Mouse (Mus musculus) layer of hippocampus, postnatal 10 days (tissue): Measurements from ENCODE around the gene Sdc1. TPM values are rescaled to one million over a fixed set of nuclear protein-coding genes. Genes with fewer than 3 reads are reported as not detected.

Source experiments
- DNase-seq, 2 experiments: peaks; one replicate each; pipeline ENCODE4 v3.0.0; 2021; ENCODE audit warnings: low spot score in 2 of 2
- total RNA-seq, 2 experiments: library from RNA; stranded (reverse); gene quantifications; 2 replicates each; pipeline ENCODE4 v1.2.3; 2021

Gene Sdc1
- total RNA-seq, 2 experiments from 2014 or later: 4.8 to 5.2 TPM

DNA sequence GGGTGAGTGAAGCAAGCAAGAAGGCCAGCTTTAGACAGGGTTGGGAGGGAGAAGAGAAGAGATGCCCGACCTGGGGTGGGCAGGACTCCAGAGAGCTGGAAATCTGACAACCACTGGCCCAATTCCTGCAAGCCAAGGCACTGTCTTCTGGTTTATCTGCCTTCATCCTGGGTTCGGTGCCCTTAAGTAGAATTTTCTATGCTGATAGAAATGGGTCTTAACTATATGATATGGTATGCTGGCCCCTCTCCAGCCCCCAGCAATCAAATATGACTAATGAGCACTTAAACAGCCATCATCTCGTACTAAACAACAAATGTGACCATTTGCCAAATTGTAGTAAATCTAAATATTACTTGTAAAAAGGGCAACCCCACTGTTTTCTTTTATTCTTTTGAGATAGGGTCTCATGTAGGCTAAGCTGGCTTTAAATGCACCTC is 47.1 kb downstream of the Sdc1 start:
- DNase-seq: no peak

DNA sequence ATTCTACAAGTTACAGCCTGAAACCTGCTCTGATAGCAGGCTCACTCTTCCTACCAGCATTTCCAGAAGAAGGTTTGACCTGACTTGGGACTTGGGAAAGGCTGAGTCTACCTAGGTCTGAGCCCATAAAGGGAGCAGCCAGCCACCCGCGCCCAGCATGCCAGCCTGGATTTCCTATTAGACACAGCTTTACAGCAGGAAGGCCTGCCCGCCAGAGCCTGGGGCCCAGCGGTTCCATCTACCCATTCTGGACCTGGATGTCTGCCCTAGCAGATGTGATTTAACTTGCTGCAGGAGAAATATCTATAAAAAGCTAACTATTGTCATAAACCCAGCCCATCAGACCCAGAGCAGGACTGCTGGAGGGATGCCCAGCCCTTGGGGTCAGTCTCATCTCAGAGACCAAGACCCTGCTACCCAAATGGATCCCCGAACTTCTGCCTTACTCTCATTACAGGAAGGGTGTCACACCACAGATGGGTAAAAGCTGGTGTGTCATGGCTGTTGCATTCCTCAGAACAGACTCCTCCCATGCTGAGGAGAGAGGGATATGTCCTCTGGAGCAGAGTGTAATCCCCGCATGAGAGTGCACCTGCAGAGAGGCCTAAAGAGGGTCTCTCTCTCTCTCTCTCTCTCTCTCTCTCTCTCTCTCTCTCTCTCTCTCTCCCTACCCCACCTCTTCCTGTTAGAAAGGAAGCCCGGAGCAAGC is 54.0 kb downstream of the Sdc1 start:
- DNase-seq: no peak

DNA sequence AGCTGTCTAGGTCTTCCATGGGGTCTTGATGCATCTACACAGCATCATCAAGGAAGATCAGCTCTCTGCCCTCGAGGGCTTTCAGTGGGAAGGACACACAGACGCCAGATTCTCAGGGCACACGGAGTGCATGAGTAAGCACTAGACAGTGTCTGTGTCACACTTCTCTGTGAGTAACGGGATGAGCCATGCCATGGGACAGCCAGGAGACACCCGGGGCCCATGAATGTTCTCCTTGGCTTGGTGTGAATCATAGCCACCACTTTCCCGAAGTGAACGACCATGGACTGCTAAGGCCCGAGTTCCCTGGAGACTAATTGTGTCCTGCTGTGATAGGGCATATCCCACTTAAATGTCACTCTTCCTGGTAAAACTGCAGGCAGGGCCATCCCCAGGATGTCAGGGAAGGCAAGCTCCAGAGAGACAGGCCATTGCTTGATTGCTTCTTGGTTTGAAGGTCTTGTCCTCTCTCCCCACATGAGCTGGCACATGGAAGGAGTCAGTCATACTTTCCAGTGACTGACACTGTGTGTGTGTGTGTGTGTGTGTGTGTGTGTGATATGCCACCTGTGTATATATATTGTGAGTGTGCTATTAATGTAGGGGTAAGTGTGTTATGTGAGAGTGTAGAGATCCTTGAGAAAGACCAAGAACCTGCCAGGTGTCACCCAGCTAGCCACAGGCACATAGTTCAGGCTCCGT is 56.0 kb downstream of the Sdc1 start:
- DNase-seq: no peak

DNA sequence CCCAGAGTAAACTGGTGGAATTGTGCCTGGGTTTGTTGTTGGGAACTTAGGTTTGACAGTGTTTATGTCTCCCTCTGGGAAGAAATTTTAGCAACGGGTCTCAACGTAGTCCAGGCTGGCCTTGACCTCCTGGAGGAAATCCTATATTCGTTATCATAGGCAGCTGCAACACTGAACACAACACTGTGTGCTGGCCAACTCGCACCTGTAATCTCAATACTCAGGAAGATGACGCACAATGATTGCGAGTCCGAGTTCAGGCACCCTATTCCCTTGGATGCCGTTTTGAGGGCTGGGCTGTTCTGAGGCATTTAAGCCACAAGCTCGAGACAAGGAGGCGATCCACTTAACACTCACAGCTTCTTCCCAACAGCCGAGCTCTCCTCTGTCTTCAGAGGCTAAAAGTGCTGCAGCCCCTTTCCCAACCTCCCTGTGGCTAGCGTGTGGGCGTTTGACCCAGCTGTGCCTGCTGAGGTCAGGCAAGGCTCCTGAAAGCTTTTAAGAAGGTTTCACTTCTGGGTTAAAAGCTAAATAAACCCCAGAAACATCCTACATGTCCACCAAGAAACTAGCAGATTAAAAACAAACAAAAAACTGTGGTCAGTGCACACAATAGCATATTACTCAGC is 58.0 kb downstream of the Sdc1 start:
- no peak for DNase-seq

DNA sequence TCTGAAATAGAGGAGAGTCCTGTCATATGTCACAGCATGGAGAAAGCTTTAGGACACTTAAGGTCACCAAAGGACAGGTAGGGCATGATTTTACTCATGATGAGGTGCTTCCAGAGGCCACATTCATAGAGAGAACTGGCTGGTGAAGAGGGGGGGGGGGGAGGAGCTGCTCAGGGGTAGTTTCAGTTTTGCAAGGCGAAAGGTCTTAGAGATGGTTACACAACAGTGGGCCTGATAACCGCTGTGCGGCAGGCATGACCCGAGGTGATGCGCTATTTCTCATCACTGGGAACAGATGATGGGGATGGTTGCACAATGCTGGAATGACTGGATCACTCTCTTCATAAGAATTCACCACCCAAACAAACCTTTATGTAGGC is 58.5 kb downstream of the Sdc1 start:
- no peak for DNase-seq

DNA sequence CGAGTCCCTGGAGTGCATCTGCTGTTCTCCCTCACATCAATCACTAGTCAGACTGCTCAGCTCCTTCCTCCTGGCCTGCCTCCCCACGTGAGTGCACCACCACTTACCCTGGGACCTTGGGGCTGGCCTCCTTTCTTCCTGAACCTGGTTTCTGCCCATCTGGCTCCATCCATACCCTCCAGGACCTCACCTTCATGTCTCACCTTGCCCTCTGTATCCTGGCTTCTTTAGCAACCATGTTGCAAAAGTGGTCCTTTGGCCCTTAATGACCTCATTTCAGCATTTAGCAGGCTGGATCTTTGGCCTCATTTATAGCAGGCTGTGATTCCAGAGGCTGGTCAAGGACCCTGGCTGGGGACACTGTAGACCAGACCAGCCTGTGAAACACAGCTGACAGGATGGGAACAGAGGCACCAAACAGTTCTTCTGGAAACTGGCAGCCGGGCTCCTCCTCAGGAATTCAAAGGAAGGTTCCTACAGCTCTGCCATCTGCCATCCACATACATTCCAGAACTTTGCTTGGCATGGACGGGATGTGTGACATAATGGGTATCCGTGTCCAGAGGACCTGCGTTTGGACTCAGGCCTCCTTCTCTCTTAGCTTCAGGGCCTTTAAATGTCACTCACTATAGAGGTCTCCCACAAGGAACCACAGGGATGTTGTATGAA is 60.0 kb downstream of the Sdc1 start:
- no peak for DNase-seq

DNA sequence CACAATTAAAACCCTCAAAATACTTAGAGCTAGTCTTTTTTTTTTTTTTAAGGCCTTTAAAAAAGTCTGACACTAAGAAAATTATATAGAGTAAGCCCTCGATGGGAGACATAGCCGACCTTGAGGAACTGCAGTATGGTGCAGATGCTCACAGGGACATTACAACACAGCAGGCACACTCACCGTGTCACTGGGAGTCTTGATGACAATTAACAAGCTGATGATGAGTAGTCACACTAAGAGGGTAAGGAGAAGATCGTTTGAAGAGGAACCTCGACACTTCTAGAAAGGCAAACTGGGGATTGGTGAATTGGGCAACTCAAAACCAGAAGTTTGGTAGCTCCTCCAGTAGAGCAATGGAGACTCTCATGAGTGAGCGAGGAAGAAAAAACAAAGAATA is 60.6 kb downstream of the Sdc1 start:
- DNase-seq: no peak

DNA sequence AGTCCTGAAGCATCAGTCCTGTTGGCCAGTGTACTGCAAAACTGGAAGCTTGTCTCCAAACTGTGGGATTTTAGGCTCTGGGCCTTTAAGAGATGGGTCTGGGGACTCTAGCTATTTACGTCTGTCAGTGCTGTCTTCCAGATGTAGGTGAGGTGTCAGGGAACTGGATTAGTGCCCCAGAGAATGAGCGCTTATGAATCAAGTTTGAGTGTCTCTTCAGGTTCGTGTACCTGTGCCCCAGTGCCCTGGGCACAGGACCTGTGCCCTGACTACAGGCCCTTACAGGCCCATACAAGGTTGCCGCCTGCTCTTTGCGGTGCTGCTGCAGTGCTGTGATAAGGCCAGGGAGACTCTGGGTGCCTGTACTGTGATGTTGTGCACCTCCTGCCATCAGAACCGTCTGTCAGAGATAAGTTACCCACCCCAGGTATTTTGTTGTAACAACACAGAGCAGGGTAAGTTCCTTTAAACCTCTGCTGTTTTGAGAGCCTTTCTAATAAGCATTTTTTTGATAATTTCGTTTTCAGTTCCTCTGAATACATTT is 69.7 kb downstream of the Sdc1 start:
- no peak for DNase-seq

DNA sequence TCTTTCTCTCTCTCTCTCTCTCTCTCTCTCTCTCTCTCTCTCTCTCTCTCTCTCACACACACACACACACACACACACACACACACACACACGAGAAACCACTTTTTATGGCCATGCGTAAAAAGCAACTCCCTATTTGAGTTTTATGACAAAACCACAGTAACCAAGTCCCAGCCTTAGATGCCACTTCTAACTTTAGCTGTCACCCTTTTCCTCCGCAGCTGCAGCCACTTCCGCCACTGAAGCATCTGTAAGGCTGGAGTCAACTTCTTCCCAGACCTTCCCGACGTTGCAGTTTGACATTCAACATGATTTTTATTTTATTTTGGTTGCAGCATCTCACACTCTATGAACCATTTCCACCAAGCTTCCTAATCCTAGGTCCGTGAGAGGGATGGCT is 71.6 kb downstream of the Sdc1 start:
- no peak for DNase-seq

Other genes starting within 250 kb of the Sdc1 start
- not detected for gene Slc7a15, start 172.3 kb upstream of the Sdc1 start, total RNA-seq
- gene Pum2, start 97.2 kb upstream of the Sdc1 start, total RNA-seq: 100 to 1,000 TPM; 146 to 157 TPM
- gene Laptm4a, start 150.3 kb downstream of the Sdc1 start, total RNA-seq: 100 to 1,000 TPM; 205 to 226 TPM
- under 1 TPM in 1 of 2 experiments, not detected in 1; 0.11 TPM for gene Matn3, start 176.6 kb downstream of the Sdc1 start, total RNA-seq
- 10 to 100 TPM; 43.0 to 47.6 TPM for gene Wdr35, start 202.6 kb downstream of the Sdc1 start, total RNA-seq